Mouse (Mus musculus): ENCODE measurements around the gene Olfr1352. TPM values are rescaled to one million over a fixed set of nuclear protein-coding genes. Genes with fewer than 3 reads are reported as not detected.
"Not testable (repeated sequence)": the region's sequence is repeated elsewhere in the genome, so short reads cannot be mapped to it uniquely, and the experiment has no call there.

Olfr1352 gene
- polyA plus RNA-seq (2015; fragmentation: Nextera tagmentation; extraction: Ambion mirVana) = not detected in 2 replicates

GRCm38 (mm10) chr10:78980750-78981149, at the start of gene Olfr1352:
TSS of gene Olfr1352 (plus strand) at chr10:78981050.
- H3K4me1 ChIP-seq (replicated peaks; ENCODE audit: control insufficient read depth, insufficient read depth) = no peaks in the 10 kb centered on the region
- H3K9me3 ChIP-seq (ENCODE audit: control insufficient read depth, low read length) = no peaks in the 10 kb centered on the region
- H3K9ac ChIP-seq (ENCODE audit: low read length) = no peak within 1 kb of the TSS
- ATAC-seq (ENCODE audit: low FRiP score, low TSS enrichment) (no peak), DNase-seq (ENCODE audit: low spot score) (no peak)
- H3K4me3 ChIP-seq (ENCODE audit: low read depth, low read length) = no peak within 1 kb of the TSS
- TF ChIP-seq CTCF (IDR thresholded peaks at IDR 0.05; ENCODE audit: low read depth) (no peak), EP300 (optimal IDR thresholded peaks at IDR 0.05) (no peak)
- H3K27me3 ChIP-seq (ENCODE audit: control insufficient read depth, insufficient read depth, low read length) = no peaks in the 10 kb centered on the region
- H3K4me2 ChIP-seq (replicated peaks; ENCODE audit: low read depth) = no peak within 1 kb of the TSS
- no peaks in the 10 kb centered on the region for H3K36me3 ChIP-seq (ENCODE audit: control insufficient read depth, insufficient read depth, low read length)
- no peak within 1 kb of the TSS for H3K27ac ChIP-seq (replicated peaks)

GRCm38 (mm10) chr10:78950336-78950735, 30.5 kb upstream of the Olfr1352 start, which contains the start of gene Olfr8:
TSS of gene Olfr8 (plus strand) at chr10:78950636.
- not testable (repeated sequence) for H3K36me3 ChIP-seq (ENCODE audit: control insufficient read depth, insufficient read depth, low read length); H3K4me2 ChIP-seq (replicated peaks; ENCODE audit: low read depth); DNase-seq (ENCODE audit: low spot score); H3K4me1 ChIP-seq (replicated peaks; ENCODE audit: control insufficient read depth, insufficient read depth); H3K9me3 ChIP-seq (ENCODE audit: control insufficient read depth, low read length); H3K27ac ChIP-seq (replicated peaks); H3K9ac ChIP-seq (ENCODE audit: low read length); ATAC-seq (ENCODE audit: low FRiP score, low TSS enrichment); H3K27me3 ChIP-seq (ENCODE audit: control insufficient read depth, insufficient read depth, low read length); H3K4me3 ChIP-seq (ENCODE audit: low read depth, low read length)
- 83% methylated on average over 1 of the region's 1 CpGs for WGBS

- H3K9ac ChIP-seq (ENCODE audit: low read length); H3K27ac ChIP-seq (replicated peaks); H3K36me3 ChIP-seq (ENCODE audit: control insufficient read depth, insufficient read depth, low read length); H3K4me2 ChIP-seq (replicated peaks; ENCODE audit: low read depth); ATAC-seq (ENCODE audit: low FRiP score, low TSS enrichment); H3K4me3 ChIP-seq (ENCODE audit: low read depth, low read length); H3K9me3 ChIP-seq (ENCODE audit: control insufficient read depth, low read length); H3K27me3 ChIP-seq (ENCODE audit: control insufficient read depth, insufficient read depth, low read length); DNase-seq (ENCODE audit: low spot score); H3K4me1 ChIP-seq (replicated peaks; ENCODE audit: control insufficient read depth, insufficient read depth): not testable (repeated sequence)
Measured at GRCm38 (mm10) chr10:78963009-78963408, 17.8 kb upstream of the Olfr1352 start, which contains the start of gene Olfr1353. TSS of gene Olfr1353 (plus strand) at chr10:78963309.

- H3K4me3 ChIP-seq (ENCODE audit: low read depth, low read length) = no peak within 1 kb of the TSS
Measured at GRCm38 (mm10) chr10:79012172-79012571, 31.3 kb downstream of the Olfr1352 start, which contains the start of gene Olfr1351. TSS of gene Olfr1351 (plus strand) at chr10:79012472.

GRCm38 (mm10) chr10:79028441-79028840, 47.6 kb downstream of the Olfr1352 start, which contains the start of gene Olfr57:
TSS of gene Olfr57 (plus strand) at chr10:79028741.
- Histone ChIP-seq H3K27ac (replicated peaks) (no peak within 1 kb of the TSS), H3K9ac (ENCODE audit: low read length) (no peak within 1 kb of the TSS), H3K4me1 (replicated peaks; ENCODE audit: control insufficient read depth, insufficient read depth) (no peaks in the 10 kb centered on the region), H3K4me2 (replicated peaks; ENCODE audit: low read depth) (no peak within 1 kb of the TSS), H3K4me3 (ENCODE audit: low read depth, low read length) (no peak within 1 kb of the TSS), H3K27me3 (ENCODE audit: control insufficient read depth, insufficient read depth, low read length) (no peaks in the 10 kb centered on the region), H3K9me3 (ENCODE audit: control insufficient read depth, low read length) (no peaks in the 10 kb centered on the region), H3K36me3 (ENCODE audit: control insufficient read depth, insufficient read depth, low read length) (no peaks in the 10 kb centered on the region)
- no peak for TF ChIP-seq EP300 (optimal IDR thresholded peaks at IDR 0.05)
- no peak for TF ChIP-seq CTCF (IDR thresholded peaks at IDR 0.05; ENCODE audit: low read depth)
- ATAC-seq (ENCODE audit: low FRiP score, low TSS enrichment) (no peak), DNase-seq (ENCODE audit: low spot score) (no peak)

More at GRCm38 (mm10) chr10:79012172-79012571, 31.3 kb downstream of the Olfr1352 start, which contains the start of gene Olfr1351:
- TF ChIP-seq CTCF (IDR thresholded peaks at IDR 0.05; ENCODE audit: low read depth) (no peak), EP300 (optimal IDR thresholded peaks at IDR 0.05) (no peak)
- Histone ChIP-seq H3K4me1 (replicated peaks; ENCODE audit: control insufficient read depth, insufficient read depth) (no peaks in the 10 kb centered on the region), H3K27me3 (ENCODE audit: control insufficient read depth, insufficient read depth, low read length) (no peaks in the 10 kb centered on the region), H3K9ac (ENCODE audit: low read length) (no peak within 1 kb of the TSS), H3K36me3 (ENCODE audit: control insufficient read depth, insufficient read depth, low read length) (no peaks in the 10 kb centered on the region), H3K27ac (replicated peaks) (no peak within 1 kb of the TSS), H3K4me2 (replicated peaks; ENCODE audit: low read depth) (no peak within 1 kb of the TSS), H3K9me3 (ENCODE audit: control insufficient read depth, low read length) (no peaks in the 10 kb centered on the region)
- DNase-seq (ENCODE audit: low spot score) (no peak), ATAC-seq (ENCODE audit: low FRiP score, low TSS enrichment) (no peak)
- WGBS = 75% methylated on average over 1 of the region's 1 CpGs

Other genes with a start within 250 kb of the Olfr1352 start
- 0.07 TPM in 1 of 2 replicates, not detected in the other for gene Ccdc105, start 228.0 kb upstream of the Olfr1352 start, polyA plus RNA-seq (2015; fragmentation: Nextera tagmentation; extraction: Ambion mirVana)
- gene Slc1a6, start 200.6 kb upstream of the Olfr1352 start, polyA plus RNA-seq (2015; fragmentation: Nextera tagmentation; extraction: Ambion mirVana) = 0.23 and 0.38 TPM in 2 replicates
- not detected in 2 replicates for gene Olfr1356, start 128.9 kb upstream of the Olfr1352 start, polyA plus RNA-seq (2015; fragmentation: Nextera tagmentation; extraction: Ambion mirVana)
- not detected in 2 replicates for gene Olfr1355, start 105.5 kb upstream of the Olfr1352 start, polyA plus RNA-seq (2015; fragmentation: Nextera tagmentation; extraction: Ambion mirVana)
- not detected in 2 replicates for gene Olfr1354, start 67.9 kb upstream of the Olfr1352 start, polyA plus RNA-seq (2015; fragmentation: Nextera tagmentation; extraction: Ambion mirVana)
- not detected in 2 replicates for gene Olfr8, start 30.4 kb upstream of the Olfr1352 start, polyA plus RNA-seq (2015; fragmentation: Nextera tagmentation; extraction: Ambion mirVana)
- gene Olfr1353, start 17.7 kb upstream of the Olfr1352 start, polyA plus RNA-seq (2015; fragmentation: Nextera tagmentation; extraction: Ambion mirVana) = not detected in 2 replicates
- not detected in 2 replicates for gene Olfr1351, start 31.4 kb downstream of the Olfr1352 start, polyA plus RNA-seq (2015; fragmentation: Nextera tagmentation; extraction: Ambion mirVana)
- gene Olfr57, start 47.7 kb downstream of the Olfr1352 start, polyA plus RNA-seq (2015; fragmentation: Nextera tagmentation; extraction: Ambion mirVana) = 0.12 TPM in 1 of 2 replicates, not detected in the other
- gene 2610008E11Rik, start 116.5 kb downstream of the Olfr1352 start, polyA plus RNA-seq (2015; fragmentation: Nextera tagmentation; extraction: Ambion mirVana) = 7.3 and 7.7 TPM in 2 replicates
- gene Vmn2r80, start 167.7 kb downstream of the Olfr1352 start, polyA plus RNA-seq (2015; fragmentation: Nextera tagmentation; extraction: Ambion mirVana) = not detected in 2 replicates

All from stomach, postnatal 0 days (tissue).